Mouse (Mus musculus): ENCODE data around the gene Sim1.

Sim1 gene

DNA sequence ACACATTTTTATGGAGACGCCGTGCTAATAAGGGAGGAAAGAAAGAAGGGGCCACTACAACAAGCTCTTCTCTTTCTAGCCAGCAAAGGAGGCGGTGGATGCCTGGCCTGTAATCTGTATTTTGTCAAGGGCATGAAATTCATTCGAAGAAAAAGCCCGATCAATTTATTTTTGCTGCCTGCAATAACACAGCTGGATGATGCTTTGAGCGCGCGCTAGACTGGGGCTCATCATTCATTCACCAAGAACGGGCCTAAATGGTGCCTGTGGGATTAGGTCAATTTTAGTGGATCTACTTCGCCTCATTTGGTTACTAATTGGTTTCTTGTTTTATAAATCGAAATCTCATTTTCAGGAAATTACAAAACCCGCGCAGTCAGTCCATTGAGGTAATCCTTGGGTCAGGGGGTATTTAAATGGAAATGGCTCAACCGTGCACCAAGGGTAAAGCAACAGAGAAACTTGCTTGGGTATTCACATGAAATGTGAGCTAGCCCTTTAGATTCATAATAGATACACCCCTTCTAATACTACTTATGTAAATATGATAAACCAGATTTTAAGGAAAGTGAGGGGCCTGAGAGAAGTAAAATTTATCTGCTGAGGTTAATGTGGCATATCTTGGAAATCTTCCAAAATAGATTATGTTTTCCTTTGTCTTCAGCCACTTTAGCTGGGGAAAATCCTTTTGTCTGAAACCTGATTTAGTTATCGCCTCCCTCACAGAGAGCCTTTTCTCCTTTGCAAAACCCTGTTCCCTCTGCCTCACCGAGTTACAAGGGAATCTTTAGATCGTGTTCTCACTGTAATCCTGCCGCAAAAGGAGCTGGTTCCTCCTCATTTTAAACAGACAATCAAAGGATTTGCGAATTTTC, 7.3 kb downstream of the Sim1 start:
- 6% methylated on average over 19 of the region's 19 CpGs for WGBS

DNA sequence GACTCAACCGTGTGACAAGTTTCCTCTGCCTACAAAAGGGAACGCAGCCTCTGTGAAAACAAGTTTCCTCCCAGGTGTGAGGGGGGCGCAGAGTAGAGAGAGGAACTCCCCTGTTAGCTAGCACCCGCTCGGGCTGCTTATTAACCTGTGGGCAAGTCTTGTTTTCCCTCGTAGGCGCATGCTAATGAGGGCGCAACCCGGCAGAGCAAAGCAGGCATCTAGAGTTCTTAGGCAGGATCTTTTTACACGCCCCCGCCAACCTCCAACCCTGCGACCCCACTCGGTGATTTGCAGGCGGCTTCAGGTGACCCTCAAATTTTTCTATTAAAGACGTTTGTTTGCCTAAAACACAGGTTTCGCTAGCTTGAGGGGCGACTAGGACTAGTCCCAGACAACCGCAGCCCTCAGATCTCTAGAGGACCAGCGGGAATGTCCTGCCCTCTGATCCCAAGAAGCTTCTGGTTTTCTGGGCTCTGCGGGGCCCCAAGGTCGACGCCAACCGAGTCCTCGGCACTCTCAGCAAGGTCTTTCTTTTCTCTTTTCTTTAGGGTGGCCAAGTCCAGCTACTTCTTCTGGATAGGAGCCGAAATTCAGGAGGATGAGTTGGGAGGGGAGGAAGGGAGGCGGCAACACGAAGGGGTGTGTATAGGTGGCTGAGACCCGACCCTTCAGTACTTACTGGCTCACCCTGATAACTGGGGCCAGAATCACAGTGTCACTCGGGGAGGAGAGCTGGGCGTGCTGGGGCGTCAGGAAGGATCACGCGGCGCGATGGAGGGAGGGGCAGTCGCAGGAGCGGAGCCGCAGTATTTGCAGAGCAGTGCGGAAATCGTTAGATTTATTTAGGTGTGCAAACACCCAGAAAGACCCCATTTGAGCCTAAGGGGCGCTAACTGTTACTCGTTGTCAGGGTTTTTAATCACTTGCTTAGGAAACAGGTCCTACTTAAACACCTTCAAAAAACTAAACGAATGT, 8.5 kb downstream of the Sim1 start:
- WGBS: 3% methylated on average over 43 of the region's 43 CpGs

DNA sequence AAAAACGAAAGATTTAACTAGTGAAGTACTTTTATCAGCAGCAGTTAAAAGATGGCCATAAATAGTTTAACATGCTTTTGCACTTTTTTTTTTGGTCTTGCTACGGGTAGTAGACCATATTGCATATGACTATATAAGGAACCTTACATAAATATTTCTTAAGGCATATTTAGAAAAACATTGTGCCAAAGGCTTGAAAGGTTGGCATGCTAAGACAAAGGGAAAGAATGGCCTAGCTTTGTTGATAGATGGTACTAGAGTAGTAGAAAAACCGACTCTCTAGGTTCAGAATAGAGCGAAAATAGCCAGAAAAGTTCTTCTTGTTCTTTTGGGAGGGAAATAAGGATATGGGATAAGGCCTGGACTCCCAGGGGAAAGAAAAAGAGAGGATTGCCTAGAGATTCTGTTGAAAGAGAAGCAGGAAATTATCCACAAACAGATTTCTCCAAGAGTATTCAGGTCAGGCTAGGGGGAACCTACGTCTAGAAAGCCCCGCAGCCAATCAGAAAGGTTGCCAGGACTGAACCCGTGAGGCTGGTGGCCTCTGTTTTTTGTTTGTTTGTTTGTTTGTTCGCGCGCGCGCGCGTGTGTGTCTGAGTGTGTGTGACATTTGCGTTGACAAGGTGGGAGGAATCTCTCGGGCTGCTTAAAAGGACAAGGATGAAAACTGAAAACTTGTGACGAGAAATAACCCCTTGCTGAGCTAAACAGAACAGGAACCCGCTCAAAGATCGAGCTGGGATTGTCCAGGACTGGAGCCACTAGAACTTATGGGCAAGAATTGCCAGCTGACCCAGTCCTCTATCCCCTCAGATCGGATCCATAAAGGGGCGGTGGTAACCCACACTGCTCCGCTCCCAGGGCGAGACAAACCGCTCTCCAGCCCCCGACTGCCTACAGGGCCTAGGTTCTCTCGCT, 9.6 kb downstream of the Sim1 start:
- WGBS: 6% methylated on average over 26 of the region's 26 CpGs

DNA sequence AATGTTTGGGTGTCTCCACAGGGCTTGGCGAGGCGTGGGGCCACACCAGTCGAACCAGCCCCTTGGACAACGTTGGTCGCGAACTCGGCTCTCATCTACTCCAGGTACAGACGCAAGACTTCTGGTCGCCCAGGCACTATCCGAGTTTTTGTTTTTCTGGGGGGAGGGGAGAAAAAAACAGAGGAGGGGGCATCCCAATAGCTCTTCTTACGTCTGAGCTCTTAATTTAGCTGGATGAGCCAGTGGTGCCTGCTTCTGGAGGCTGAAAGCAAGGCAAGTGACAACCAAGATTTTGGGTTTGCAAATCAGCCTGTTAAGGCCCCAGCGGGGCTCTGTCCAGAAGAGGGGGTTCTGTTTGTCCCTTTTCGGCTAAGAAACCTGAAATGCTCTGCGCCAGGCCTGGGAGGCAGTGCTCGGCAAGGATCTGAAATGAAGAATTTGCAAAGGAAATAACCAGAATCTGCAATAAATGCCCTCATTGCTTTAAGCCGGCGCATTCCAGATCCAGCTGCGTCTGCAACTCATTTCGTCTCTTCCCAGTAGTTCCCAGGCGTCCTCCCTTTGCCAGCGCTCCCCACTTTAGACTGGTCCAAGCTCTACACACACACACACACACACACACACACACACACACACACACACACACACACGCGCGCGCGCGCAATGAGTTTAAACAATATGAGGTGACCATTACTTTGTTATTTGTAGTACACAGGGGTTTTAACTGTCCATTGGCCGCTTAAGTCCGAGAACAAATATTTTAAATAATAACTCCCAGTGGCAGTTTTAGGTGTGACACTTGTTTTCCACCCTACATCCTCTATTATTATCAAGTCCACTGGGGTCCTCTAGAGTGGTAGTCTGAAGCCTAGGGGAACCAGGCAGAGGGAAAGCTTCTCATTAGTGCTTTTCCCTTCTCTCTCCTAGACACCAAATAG, 10.5 kb downstream of the Sim1 start:
- 14% methylated on average over 29 of the region's 29 CpGs for WGBS

DNA sequence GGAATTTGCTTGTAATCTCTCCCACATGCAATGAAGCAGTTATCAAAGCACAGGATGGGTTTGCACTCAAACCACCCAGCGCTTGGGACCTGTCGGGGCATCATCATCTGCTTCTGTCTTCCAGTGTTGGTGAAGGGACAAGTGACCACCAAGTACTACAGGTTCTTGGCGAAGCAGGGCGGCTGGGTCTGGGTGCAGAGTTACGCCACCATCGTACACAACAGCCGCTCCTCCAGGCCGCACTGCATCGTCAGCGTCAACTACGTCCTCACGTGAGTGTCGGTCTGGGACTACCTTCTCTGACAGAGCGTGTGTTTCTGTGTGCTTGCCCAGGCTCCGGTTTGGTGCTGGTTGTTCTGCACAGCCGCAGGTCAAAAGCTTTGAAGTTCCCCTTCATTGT, 15.8 kb downstream of the Sim1 start:
- 3% methylated on average over 16 of the region's 16 CpGs for WGBS

DNA sequence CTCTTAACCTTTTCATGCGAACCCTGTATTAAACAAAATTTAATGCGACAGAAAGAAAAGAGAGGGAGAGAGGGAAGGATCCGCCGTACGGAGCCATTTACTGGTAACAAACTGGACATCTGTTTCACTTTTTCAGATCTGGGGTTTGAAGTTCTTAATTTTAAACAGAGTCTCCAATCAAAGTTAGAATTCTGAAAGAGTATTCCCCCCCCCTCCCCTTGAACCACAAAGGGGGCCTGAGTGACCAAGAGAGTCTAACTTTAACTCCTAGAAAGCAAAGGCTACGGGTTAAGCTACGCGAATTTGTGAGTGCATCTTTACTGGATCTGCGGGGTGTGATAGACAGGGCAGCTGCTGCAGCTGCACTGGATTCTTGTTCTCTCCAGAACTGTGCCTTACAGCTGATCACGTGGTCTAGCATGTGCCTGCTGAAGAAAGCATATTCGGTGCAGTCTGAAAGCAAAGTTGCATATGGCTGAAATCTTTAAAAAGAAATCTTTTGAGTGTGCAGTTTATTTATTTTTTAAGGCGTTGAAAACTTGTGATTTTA, 16.4 kb downstream of the Sim1 start:
- 9% methylated on average over 12 of the region's 12 CpGs for WGBS

DNA sequence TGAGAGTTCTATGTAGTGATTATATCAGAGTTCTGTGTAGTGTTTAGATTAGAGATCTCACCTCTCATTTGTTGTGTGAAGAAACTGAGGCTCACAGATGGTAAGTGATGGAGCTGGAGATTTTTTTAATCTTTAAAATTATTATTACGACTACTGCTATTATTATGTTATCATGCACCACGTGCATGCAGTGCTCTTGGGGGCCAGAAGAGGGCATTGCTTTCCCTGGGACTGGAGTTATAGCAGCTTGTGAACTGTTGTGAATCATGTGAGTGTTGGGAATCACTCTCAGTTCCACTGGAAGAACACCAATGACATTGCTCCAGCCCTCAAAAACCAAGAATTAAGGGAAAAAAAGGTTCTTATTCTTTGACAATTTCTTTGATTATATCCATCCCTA, 21.1 kb downstream of the Sim1 start:
- 56% methylated on average over 2 of the region's 2 CpGs for WGBS

DNA sequence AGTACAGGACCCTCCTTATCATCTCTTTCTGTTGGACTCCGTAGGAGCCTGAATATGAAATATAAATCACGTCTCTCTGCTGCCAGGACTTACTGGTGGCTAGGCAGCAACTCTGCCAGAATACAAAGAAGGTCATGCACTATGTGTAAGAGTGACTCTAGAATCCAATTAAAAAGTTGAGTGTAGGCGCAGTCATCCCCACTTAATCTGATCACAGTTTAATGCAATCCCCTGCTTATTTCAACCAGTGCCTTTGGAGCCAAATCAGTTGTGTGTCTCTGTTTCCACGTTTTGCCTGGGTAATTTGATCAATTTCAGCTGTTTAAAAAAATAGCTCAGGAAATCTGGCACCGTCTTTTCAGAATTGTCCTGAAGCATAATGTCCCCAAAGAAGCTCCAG, 34.7 kb downstream of the Sim1 start:
- 60% methylated on average over 5 of the region's 5 CpGs for WGBS

DNA sequence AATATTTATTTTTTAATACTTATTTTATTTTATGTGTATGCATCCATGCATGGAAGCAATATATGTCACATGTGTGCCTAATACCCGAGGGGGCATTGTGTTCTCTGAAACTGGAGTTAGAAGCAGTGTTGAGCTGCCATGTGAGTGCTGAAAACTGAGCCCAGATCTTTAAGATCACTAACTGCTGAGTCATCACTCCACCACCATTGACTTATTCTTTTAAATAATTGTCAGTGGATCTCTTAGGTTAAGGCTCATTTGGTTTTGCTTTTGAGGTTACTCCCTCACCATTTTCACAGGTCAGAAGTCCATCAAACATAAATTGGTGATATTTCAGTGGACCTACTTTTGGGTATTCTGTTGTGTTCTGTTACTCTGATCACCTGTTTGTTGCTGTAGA, 79.1 kb downstream of the Sim1 start:
- 73% methylated on average over 1 of the region's 1 CpGs for WGBS

DNA sequence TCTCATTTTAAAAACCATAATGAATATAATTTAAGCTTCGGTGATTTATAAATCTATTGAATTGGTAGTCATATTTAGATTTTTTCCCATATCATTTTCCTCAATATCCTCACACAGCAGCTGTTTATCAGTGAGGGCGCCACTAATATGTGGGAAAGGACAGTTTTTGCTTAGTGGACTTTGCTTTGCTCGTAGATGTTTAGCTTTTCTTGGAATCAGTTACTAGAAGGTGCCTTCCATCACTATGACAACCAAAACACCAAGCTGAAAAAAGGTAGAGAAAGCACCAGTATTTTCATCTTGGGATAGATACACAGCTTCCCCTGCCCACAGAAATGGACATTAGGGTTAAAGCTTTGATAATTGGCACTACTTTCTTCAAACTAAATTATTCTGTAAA, 87.3 kb downstream of the Sim1 start:
- WGBS: 79% methylated on average over 3 of the region's 3 CpGs

DNA sequence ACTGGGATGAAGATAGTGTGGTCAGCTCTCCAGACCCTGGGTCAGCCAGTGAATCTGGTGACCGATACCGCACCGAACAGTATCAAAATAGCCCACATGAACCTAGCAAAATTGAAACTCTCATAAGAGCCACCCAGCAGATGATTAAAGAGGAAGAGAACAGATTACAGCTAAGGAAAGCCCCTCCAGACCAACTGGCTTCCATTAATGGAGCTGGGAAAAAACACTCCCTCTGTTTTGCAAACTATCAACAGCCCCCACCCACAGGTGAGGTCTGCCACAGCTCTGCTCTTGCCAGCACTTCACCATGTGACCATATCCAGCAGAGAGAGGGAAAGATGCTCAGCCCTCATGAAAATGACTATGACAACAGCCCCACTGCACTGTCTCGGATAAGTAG, 89.1 kb downstream of the Sim1 start:
- WGBS: 94% methylated on average over 4 of the region's 4 CpGs

DNA sequence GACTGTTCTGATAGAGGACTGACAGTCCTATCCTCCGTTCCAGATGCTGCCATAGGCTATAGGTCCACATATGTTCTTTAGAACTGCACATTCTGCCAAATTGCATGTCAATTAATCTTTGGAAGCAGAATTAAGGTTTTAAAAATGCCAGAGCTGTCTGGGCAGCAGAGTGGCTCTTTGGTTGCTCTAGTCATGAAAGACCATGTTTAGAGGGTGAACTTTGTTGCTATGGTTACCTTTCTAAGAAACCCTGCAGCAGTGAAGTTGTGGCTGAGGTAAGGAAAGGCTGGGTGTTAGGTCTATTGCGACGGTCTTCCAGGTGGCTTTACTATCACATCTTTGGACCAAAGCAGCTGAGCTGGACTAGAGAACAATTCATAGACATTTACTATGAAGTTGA, 113.2 kb downstream of the Sim1 start:
- WGBS: 59% methylated on average over 3 of the region's 3 CpGs

DNA sequence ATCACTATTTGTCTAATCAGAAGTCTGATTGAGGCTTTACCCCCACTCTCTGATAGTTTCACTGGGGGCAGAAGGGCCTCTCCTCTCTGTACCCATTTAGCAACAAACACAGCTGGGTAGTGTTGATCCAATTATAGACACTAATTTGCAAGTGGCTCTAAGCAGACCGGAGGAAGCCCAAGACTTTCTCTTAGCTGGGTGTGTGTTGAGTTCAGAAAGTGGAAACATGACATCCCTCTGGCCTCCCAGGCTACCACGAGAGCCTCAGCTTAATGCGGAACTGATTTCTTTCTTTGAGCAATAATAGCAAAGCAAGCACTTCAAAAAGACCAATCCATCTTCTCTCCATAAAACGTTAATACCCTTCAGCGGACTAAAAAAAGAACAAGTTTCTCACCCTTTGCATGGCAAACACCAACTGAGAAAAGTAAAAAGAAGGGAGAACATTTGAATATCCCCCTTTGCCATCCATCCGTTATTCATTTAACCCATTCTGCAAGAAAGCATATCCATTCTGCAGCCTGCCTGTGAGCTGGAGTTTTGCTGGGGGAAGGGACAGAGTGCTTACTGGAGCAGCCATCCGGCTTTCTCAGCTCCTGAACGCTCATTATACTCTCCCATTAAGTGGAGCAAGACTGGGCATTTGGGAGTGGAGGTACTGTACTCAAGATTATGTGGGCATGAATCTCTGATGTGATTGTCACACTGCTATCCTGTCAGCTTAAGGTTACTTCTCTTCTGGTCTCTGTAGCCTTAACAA, 117.0 kb downstream of the Sim1 start:
- 19% methylated on average over 8 of the region's 8 CpGs for WGBS

DNA sequence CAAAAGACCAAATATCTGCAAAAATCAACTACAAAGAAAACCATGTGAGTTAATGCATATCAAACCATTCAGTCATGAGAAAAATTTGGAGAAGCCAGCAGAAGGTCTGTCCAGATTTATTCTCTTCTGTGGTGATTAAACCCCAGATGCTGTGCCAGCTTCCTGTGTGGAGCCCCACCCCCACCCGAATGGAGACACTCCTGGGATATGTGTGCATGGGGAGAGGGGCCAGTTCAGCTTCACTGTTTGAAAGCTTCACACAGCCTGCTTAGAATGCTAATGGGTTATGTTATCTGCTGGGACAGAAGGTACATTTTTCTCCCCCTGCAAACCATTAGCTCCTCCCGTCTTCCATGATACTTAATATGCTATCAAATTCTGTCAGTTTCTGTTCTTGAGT, 120.3 kb downstream of the Sim1 start:
- WGBS: 50% methylated on average over 2 of the region's 2 CpGs

DNA sequence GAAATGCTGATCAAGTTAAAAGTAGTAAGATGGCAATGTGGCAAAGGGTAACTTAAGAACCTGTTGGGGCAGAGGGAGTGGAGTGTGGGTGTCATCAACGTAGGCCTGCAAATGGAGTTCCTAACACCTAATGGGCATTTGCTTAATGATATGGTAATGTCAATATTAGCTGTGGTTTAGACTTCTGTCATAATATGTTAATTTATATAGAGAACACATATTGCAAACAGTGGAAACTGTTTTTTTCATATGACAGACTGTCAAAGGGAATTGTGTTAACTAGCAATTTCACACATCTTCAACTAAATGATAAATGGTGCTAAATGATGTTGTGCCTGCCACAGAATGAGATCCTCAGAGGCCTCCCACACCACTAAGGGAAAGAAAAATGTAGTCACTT, 120.8 kb downstream of the Sim1 start:
- 80% methylated on average over 1 of the region's 1 CpGs for WGBS

DNA sequence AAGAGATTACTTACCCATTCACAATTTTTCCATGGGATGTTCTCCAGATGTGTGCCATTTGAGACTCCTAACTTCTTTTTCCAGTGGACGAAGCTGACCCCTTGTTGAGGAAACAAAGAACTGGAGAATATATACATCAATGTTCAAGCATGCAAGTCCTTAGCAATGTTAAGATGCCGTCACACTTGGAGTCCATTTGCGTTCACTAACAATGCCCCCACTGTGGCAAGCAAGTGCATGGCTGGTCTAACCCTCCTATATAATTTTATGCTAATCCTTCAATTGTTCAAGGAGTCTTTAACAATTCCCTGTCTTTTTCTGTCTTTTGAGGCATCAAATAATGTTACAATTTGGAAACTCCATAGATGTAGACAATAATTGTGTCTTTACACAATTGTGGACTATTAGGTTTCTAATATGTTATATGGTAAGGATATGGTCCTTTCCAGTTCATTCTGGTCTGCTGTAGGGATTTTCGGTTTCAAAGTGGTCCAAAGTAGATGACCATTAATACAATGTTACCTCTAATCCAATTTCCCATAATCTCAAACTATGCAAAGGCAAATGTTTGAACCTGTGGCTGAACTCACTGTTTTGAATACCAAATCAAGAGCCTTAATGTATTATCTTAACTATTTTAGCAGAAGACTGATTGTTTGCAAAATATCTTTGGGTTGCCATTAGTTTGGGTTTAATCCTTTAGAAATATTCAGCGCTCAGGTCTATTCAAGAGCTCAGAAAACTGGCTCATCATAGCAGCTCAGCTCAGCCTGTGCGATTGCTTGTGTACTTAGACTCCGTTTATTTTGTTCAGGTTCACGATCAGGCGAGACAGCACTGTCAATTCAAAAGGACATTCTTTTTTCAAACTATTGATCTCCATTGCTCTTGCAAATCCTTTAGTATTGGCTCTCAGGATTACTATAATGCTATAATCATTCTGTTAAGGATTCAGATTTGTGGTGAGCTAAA, 129.0 kb downstream of the Sim1 start:
- 70% methylated on average over 9 of the region's 9 CpGs for WGBS

Measured in cerebral cortex, adult 2 months (tissue).